17 mouse cellular contexts compared by ENCODE assay signal in the genomic region with DNA sequence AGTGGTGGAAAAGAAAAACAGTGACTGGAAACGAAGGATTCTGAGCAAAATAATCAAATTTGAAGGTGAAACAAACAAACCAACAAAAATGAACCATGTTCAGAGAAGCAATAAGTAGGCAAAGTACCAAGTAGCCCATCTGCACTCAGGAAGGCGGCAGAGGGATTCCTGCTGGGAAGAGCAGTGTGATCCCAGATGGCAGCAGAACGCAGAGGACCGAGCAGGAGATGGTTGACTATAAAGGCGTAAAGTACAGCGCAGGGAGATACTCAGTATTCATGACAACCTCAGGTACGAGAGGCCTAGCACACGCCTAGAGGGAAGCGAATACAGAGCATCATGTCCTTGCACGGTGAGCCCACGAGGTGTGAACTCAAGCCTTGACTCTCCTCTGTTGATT.
DNase-seq lines count a peak whose midpoint lies in the region; ATAC-seq and TF ChIP-seq lines count a peak whose summit lies in the region.
"Had no signal": no experiment of that assay in that cellular context is flagged by ENCODE, and none has a peak within 500 bp of the region (broad histone marks: within the 10 kb centered on the region; RNA-seq: fewer than 3 reads in every experiment).

No protein-coding gene starts in this region.

- no peak overlapping the region for H3K9ac ChIP-seq in midbrain, postnatal 0 days (replicated peaks; ENCODE audit: low read length, poor library complexity, severe bottlenecking)
- H3K9ac ChIP-seq in midbrain, embryonic 13.5 days (replicated peaks) = no peak overlapping the region
- H3K9ac ChIP-seq: hindbrain, embryonic 12.5 days had no signal

- peak; percentile 31 for DNase-seq in midbrain, postnatal 0 days (ENCODE audit: low spot score)
- peak; percentile 90 to 93 for DNase-seq in cerebellum, adult 2 months
- DNase-seq in layer of hippocampus, adult 18-20 months (ENCODE audit: low spot score in 2 of 2) = peak; percentile 55 to 83
- DNase-seq in thymus, adult 2 months = no peak
- DNase-seq in lung, postnatal 10 days = no peak
- DNase-seq in retina, embryonic 14.5 days (ENCODE audit: low spot score) = no peak
- DNase-seq: adrenal gland, adult 2 months; gastrocnemius, postnatal 10 days; kidney, adult 9 months; lung, adult 18-20 months; lung, postnatal 4 days; retina, postnatal 1 day had no signal

- H3K4me3 ChIP-seq in midbrain, postnatal 0 days (ENCODE audit: low read depth, low read length) = no peak overlapping the region
- no peak overlapping the region for H3K4me3 ChIP-seq in midbrain, embryonic 13.5 days (replicated peaks)
- no peak overlapping the region for H3K4me3 ChIP-seq in cerebellum, adult 2 months (replicated peaks; ENCODE audit: insufficient read depth, low read depth, low read length)
- H3K4me3 ChIP-seq in thymus, adult 2 months (ENCODE audit: control insufficient read depth, insufficient read depth, low read length) = no peak overlapping the region
- H3K4me3 ChIP-seq: erythroblast, embryonic 14.5 days; hindbrain, embryonic 12.5 days; midbrain, embryonic 10.5 days; myocyte had no signal

- H3K9me3 ChIP-seq in midbrain, postnatal 0 days (ENCODE audit: low read length) = no peaks in the 10 kb centered on the region
- H3K9me3 ChIP-seq in midbrain, embryonic 13.5 days = no peaks in the 10 kb centered on the region
- H3K9me3 ChIP-seq: hindbrain, embryonic 12.5 days; midbrain, embryonic 10.5 days had no signal

- WGBS in midbrain, postnatal 0 days = 86% methylated on average over 11 of the region's 11 CpGs
- 91% methylated on average over 11 of the region's 11 CpGs for WGBS in midbrain, embryonic 13.5 days
- WGBS in cerebellum, adult 2 months = 14% methylated on average over 11 of the region's 11 CpGs
- WGBS in thymus, adult 2 months = 92% methylated on average over 11 of the region's 11 CpGs

- H3K4me2 ChIP-seq in midbrain, postnatal 0 days (ENCODE audit: low read depth, low read length, poor library complexity, severe bottlenecking) = no peak overlapping the region
- H3K4me2 ChIP-seq in midbrain, embryonic 13.5 days (replicated peaks) = no peak overlapping the region
- H3K4me2 ChIP-seq: hindbrain, embryonic 12.5 days had no signal

- H3K27me3 ChIP-seq in midbrain, postnatal 0 days (ENCODE audit: insufficient read depth, low read length) = no peaks in the 10 kb centered on the region
- H3K27me3 ChIP-seq in midbrain, embryonic 13.5 days = no peaks in the 10 kb centered on the region
- no peaks in the 10 kb centered on the region for H3K27me3 ChIP-seq in cerebellum, adult 2 months (ENCODE audit: control insufficient read depth, insufficient read depth, low read length)
- H3K27me3 ChIP-seq in thymus, adult 2 months (ENCODE audit: control insufficient read depth, insufficient read depth, low read length) = no peaks in the 10 kb centered on the region
- H3K27me3 ChIP-seq: hindbrain, embryonic 12.5 days had no signal

- no peak for TF ChIP-seq CTCF in midbrain, postnatal 0 days (IDR thresholded peaks at IDR 0.05)
- TF ChIP-seq CTCF in cerebellum, adult 2 months (IDR thresholded peaks at IDR 0.05; ENCODE audit: borderline replicate concordance, insufficient read depth, low read depth, low read length) = no peak
- TF ChIP-seq CTCF in thymus, adult 2 months (IDR thresholded peaks at IDR 0.05; ENCODE audit: borderline replicate concordance, control insufficient read depth, extremely low read depth, insufficient read depth, low read length, poor library complexity) = no peak

- TF ChIP-seq POLR2A in cerebellum, adult 2 months (IDR thresholded peaks at IDR 0.05; ENCODE audit: borderline replicate concordance, insufficient read depth, low read length) = no peak
- no peak for TF ChIP-seq POLR2A in thymus, adult 2 months (IDR thresholded peaks at IDR 0.05; ENCODE audit: control insufficient read depth, extremely low read depth, insufficient read depth, low read length, poor library complexity)

- ATAC-seq in midbrain, postnatal 0 days (ENCODE audit: low FRiP score) = no peak
- no peak for ATAC-seq in midbrain, embryonic 13.5 days

- H3K27ac ChIP-seq in midbrain, postnatal 0 days (ENCODE audit: low read depth, low read length) = no peak overlapping the region
- H3K27ac ChIP-seq in midbrain, embryonic 13.5 days = no peak overlapping the region
- H3K27ac ChIP-seq in cerebellum, adult 2 months (ENCODE audit: insufficient read depth, low read length) = peak overlapping the region; percentile 92
- no peak overlapping the region for H3K27ac ChIP-seq in thymus, adult 2 months (ENCODE audit: control insufficient read depth, insufficient read depth, low read length)
- H3K27ac ChIP-seq: hindbrain, embryonic 12.5 days; midbrain, embryonic 10.5 days had no signal

- H3K36me3 ChIP-seq in midbrain, postnatal 0 days (ENCODE audit: insufficient read depth, low read length) = no peaks in the 10 kb centered on the region
- H3K36me3 ChIP-seq in midbrain, embryonic 13.5 days = no peaks in the 10 kb centered on the region
- no peaks in the 10 kb centered on the region for H3K36me3 ChIP-seq in thymus, adult 2 months (ENCODE audit: control insufficient read depth, insufficient read depth, low read length)
- H3K36me3 ChIP-seq: hindbrain, embryonic 12.5 days; midbrain, embryonic 10.5 days had no signal

- no peaks in the 10 kb centered on the region for H3K4me1 ChIP-seq in midbrain, postnatal 0 days (ENCODE audit: insufficient read depth, low read length)
- no peaks in the 10 kb centered on the region for H3K4me1 ChIP-seq in midbrain, embryonic 13.5 days (replicated peaks)
- H3K4me1 ChIP-seq in cerebellum, adult 2 months (ENCODE audit: control insufficient read depth, insufficient read depth, low read length) = peaks cover 12% of the 10 kb centered on the region; the same call in 1 of the 2 replicates
- H3K4me1 ChIP-seq in thymus, adult 2 months (replicated peaks; ENCODE audit: control insufficient read depth, insufficient read depth, low read length) = no peaks in the 10 kb centered on the region
- H3K4me1 ChIP-seq: hindbrain, embryonic 12.5 days; midbrain, embryonic 10.5 days had no signal

Comparison
In these comparisons a context has a peak if more than half of its experiments do, and no peak if none do; other contexts are left out.
1. DNase-seq: peak in midbrain, postnatal 0 days (single experiment), cerebellum, adult 2 months (2 of 2) and layer of hippocampus, adult 18-20 months (2 of 2); none in thymus, adult 2 months (single experiment), lung, postnatal 10 days (single experiment) and retina, embryonic 14.5 days (single experiment).